Mouse (Mus musculus): ENCODE results near the gene Zbtb42. TPM values are rescaled to one million over a fixed set of nuclear protein-coding genes. Genes with fewer than 3 reads are reported as not detected.

Gene Zbtb42
- polyA plus RNA-seq, 1 experiment from 2014 or later: 6.4 TPM

DNA sequence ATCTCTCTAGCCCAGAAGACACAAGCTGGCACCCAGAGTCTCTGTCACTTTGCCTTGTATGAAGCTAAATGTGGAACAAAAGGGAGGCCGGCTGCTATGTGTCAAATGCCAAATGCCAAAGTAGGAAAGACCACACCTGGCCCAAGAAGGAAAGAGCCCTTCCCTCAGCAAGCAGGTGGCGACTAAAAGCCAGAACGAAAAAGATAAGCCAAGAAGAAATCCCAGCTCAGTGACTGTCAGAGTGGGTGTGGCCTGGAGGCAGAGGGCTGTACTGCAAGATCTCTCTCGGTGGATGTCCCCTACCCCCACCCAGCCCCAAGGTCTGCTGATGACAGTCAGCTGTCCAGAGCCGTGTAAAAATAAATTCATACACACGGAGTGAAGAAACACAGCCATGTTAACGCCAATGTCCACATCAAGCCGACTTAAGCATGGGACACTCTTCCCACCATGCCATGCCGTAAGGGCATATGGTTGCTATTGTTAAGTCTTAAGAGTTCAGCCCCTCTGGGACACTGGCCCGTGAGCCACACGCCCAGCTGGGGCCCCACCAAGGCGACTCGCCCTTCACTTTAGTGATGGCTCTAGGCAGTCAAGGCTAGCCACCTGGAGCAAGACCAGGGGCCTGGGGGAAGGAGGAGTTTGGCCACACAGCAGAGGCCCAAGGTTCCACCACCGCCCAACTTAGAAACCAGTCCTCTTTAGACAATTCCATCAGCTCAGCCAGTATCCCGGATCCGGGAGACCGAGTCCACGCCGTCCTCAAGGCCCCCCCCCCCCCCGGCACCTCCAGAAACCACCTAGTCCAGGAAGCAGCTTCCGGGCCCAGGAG lies 5.7 kb upstream of the Zbtb42 start:
- ATAC-seq (ENCODE audit: insufficient number of reproducible peaks, low FRiP score): peak; percentile 37
- Histone ChIP-seq H3K4me3 (peak overlapping the region; percentile 87), H3K27ac (ENCODE audit: poor library complexity, severe bottlenecking) (peak overlapping the region; percentile 99), H3K4me1 (replicated peaks) (peaks cover 74% of the 10 kb centered on the region), H3K36me3 (peaks cover 38% of the 10 kb centered on the region), H3K4me2 (peak overlapping the region; percentile 80), H3K27me3 (replicated peaks) (no peaks in the 10 kb centered on the region), H3K9me3 (replicated peaks) (no peaks in the 10 kb centered on the region), H3K9ac (peak overlapping the region; percentile 100)
- WGBS: 2% methylated on average over 21 of the region's 21 CpGs

DNA sequence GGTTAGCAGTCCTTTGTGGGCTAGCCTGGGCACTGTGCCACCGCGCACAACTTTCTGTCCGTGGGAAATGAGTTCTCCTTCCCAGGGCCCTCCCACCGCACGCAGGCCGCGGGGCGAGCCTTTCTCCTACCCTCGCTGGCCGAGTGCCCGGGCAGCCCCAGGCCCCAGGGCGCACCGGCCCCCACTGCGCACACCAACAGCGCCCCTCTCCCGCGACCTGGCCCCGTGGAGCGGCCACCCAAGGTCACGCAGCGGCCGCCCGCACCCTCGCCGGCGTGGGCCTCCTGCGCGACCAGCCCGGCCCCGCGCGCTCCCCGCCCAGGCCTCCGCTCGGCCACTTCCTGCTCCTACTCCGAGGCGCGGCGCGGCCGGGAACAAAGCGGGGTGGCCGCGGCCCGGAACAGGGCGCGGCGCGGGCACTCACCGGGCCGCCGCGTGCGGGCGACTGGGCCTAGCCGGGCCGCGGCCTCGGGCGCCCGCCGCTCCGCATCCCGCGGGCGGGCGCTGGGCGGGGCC lies 5.0 kb upstream of the Zbtb42 start:
- Histone ChIP-seq H3K27me3 (replicated peaks) (no peaks in the 10 kb centered on the region), H3K4me2 (peak overlapping the region; percentile 80), H3K9ac (peak overlapping the region; percentile 100), H3K4me1 (replicated peaks) (peaks cover 72% of the 10 kb centered on the region), H3K27ac (ENCODE audit: poor library complexity, severe bottlenecking) (peak overlapping the region; percentile 99), H3K4me3 (peak overlapping the region; percentile 87), H3K9me3 (replicated peaks) (no peaks in the 10 kb centered on the region), H3K36me3 (peaks cover 31% of the 10 kb centered on the region)
- 3% methylated on average over 68 of the region's 68 CpGs for WGBS
- peak; percentile 10; the same call in 1 of the 2 replicates for ATAC-seq (ENCODE audit: insufficient number of reproducible peaks, low FRiP score)

DNA sequence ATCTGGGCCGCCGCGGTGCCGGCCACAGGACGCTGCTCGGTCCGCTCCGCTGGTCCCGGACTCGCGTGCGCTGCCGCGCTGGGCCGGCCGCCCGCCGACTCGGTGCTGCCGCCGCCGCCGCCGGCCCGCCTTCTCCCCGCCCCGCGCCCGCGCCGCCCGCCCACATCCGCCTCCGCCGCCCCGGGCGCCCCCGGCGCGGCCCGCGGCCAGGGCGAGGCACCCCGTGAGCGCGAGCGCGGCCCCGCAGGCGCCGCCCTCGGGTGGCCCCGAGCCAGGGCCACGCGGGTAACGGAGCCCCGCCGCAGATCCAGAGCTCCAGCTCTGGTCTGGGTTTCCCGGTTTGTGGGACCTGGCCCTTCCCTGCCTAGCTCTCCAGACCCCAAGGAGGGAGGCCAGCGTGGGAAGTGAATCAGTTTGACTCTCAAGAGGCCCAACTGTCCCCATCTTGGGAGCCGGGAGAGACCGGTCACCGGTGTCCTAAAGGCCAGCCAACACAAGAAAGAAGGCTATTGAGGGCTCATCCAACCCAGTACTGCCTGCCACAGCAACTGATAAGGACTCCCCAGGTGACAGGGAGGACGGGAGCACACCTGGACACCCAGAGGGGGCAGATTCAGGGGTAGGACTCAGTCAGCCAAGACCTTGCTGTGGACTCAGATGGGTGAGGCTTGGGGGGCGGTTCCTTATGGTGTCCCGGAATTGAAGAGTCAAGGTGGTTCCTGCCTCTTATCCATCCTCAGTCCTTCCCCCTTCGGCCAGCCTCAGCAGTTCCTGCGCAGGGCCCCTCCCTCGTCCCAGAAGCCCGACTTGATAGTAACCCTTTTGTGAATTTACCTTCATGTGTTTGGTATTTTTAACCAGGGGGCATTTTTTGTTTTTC lies 4.3 kb upstream of the Zbtb42 start, which contains the start of gene Akt1:
TSS of gene Akt1 (minus strand) at position 753 of the 880 bp plus-strand sequence.
- peaks cover 65% of the 10 kb centered on the region for H3K4me1 ChIP-seq (replicated peaks)
- 15% methylated on average over 69 of the region's 70 CpGs for WGBS
- peak; percentile 59 for ATAC-seq (ENCODE audit: insufficient number of reproducible peaks, low FRiP score)

DNA sequence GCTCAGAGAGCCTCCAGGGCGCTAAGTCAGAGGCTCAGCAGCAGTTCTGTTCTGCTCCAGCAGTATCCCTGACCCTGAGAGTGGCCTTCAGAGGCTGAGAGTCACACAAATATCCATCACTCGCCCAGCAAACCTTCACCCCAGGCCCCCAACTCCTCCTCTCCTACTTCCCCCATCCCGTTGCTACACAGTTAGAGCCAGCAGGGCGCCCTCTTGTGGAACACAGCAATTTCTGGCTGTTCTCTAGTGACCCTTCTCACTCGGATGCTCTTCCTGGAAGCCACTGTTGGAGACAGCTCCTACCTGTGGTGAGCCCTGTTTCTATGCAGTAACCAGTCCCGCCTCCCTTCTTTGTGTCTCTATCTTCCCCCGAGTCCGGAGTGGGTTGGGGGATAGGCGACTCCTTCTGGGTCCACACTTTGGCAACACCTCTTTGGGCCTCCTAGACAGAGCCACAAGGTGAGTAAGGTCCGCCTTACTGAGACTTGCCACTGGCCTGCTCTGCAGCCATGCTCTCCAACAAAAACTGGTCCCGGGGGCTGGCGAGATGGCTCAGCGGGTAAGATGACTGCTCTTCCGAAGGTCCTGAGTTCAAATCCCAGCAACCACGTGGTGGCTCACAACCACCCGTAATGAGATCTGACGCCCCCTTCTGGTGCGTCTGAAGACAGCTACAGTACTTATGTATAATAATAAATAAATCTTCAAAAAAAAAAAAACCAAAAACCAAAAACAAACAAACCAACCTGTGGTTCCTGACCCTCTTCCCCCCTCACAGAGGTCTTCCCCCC lies 3.2 kb upstream of the Zbtb42 start:
- H3K4me2 ChIP-seq: peak overlapping the region; percentile 80
- H3K9me3 ChIP-seq (replicated peaks): no peaks in the 10 kb centered on the region
- H3K27me3 ChIP-seq (replicated peaks): peaks cover 14% of the 10 kb centered on the region
- peaks cover 60% of the 10 kb centered on the region for H3K4me1 ChIP-seq (replicated peaks)
- peaks cover 17% of the 10 kb centered on the region for H3K36me3 ChIP-seq
- ATAC-seq (ENCODE audit: insufficient number of reproducible peaks, low FRiP score): peak; percentile 36; the same call in 1 of the 2 replicates
- peak overlapping the region; percentile 100 for H3K9ac ChIP-seq
- 13% methylated on average over 18 of the region's 18 CpGs for WGBS
- H3K4me3 ChIP-seq: peak overlapping the region; percentile 87
- peak overlapping the region; percentile 99 for H3K27ac ChIP-seq (ENCODE audit: poor library complexity, severe bottlenecking)

More for the DNA sequence above, 4.3 kb upstream of the Zbtb42 start, which contains the start of gene Akt1:
- H3K4me3 ChIP-seq: peak within 1 kb of the TSS; percentile 87
- H3K27ac ChIP-seq (ENCODE audit: poor library complexity, severe bottlenecking): peak within 1 kb of the TSS; percentile 99
- peak within 1 kb of the TSS; percentile 80 for H3K4me2 ChIP-seq
- H3K36me3 ChIP-seq: peaks cover 24% of the 10 kb centered on the region
- no peaks in the 10 kb centered on the region for H3K9me3 ChIP-seq (replicated peaks)
- peak within 1 kb of the TSS; percentile 100 for H3K9ac ChIP-seq
- H3K27me3 ChIP-seq (replicated peaks): peaks cover 3% of the 10 kb centered on the region; the same call in 1 of the 2 replicates

DNA sequence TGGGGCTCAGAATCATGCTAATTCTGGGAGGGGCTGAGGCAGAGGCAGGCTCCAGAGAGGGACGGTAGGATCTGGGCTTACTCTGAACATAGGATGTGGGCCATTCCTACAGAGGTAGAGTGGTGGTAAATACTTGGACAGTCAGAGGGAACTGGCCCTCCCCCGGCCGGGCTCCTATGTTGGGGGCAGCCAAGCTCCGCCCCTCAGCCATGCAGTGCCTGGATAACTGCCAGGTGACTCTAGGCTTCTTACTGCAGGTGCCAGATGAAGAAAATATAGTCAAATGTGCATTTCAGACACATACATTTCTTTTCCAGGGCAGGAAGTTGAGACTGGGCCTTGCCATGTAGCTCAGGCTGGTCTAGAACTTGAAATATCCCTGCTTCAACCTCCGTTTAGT lies 1.6 kb upstream of the Zbtb42 start:
- peaks cover 30% of the 10 kb centered on the region for H3K27me3 ChIP-seq (replicated peaks)
- no peak for ATAC-seq (ENCODE audit: insufficient number of reproducible peaks, low FRiP score)
- H3K9ac ChIP-seq: no peak overlapping the region
- H3K4me1 ChIP-seq (replicated peaks): peaks cover 43% of the 10 kb centered on the region
- no peak overlapping the region for H3K27ac ChIP-seq (ENCODE audit: poor library complexity, severe bottlenecking)
- WGBS: 54% methylated on average over 5 of the region's 5 CpGs
- no peak overlapping the region for H3K4me2 ChIP-seq
- H3K36me3 ChIP-seq: peaks cover 9% of the 10 kb centered on the region; the same call in 1 of the 2 replicates
- no peak overlapping the region for H3K4me3 ChIP-seq
- H3K9me3 ChIP-seq (replicated peaks): no peaks in the 10 kb centered on the region

DNA sequence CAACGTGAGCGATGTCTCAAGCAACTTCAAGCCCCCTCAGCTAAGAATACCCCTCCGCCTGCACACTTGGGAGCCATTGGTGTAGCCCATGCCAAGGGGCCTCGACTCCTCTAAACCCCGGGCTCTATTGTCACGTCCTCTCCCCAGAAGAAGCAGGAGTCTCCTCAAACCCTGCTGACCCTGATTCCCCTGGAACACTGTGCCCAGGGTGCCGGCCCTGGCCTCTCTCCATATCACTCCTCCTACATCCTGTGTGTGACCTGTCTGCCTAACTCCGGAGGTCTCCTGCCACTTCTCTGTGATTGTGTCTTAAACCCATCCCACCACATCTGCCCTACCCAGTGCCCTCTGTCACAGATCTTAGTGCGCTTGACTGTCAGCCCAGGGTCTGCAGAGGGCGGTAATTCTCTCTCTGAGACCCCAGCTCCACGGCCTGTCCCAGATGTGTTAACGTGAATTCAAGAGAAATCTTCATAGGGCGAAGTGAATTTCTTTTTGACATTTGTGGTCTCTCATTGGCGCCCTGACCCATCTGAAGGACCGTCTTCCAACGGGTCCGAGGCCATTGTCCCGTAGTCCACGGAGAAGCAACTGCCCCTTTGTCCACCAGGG lies 579 bp upstream of the Zbtb42 start:
- WGBS: 21% methylated on average over 19 of the region's 19 CpGs
- no peaks in the 10 kb centered on the region for H3K9me3 ChIP-seq (replicated peaks)
- peak overlapping the region; percentile 76 for H3K9ac ChIP-seq
- H3K4me3 ChIP-seq: peak overlapping the region; percentile 80
- H3K36me3 ChIP-seq: peaks cover 9% of the 10 kb centered on the region; the same call in 1 of the 2 replicates
- peak overlapping the region; percentile 95 for H3K4me2 ChIP-seq
- H3K27ac ChIP-seq (ENCODE audit: poor library complexity, severe bottlenecking): peak overlapping the region; percentile 73; the same call in 1 of the 2 replicates
- ATAC-seq (ENCODE audit: insufficient number of reproducible peaks, low FRiP score): no peak
- H3K4me1 ChIP-seq (replicated peaks): peaks cover 34% of the 10 kb centered on the region
- H3K27me3 ChIP-seq (replicated peaks): peaks cover 37% of the 10 kb centered on the region

DNA sequence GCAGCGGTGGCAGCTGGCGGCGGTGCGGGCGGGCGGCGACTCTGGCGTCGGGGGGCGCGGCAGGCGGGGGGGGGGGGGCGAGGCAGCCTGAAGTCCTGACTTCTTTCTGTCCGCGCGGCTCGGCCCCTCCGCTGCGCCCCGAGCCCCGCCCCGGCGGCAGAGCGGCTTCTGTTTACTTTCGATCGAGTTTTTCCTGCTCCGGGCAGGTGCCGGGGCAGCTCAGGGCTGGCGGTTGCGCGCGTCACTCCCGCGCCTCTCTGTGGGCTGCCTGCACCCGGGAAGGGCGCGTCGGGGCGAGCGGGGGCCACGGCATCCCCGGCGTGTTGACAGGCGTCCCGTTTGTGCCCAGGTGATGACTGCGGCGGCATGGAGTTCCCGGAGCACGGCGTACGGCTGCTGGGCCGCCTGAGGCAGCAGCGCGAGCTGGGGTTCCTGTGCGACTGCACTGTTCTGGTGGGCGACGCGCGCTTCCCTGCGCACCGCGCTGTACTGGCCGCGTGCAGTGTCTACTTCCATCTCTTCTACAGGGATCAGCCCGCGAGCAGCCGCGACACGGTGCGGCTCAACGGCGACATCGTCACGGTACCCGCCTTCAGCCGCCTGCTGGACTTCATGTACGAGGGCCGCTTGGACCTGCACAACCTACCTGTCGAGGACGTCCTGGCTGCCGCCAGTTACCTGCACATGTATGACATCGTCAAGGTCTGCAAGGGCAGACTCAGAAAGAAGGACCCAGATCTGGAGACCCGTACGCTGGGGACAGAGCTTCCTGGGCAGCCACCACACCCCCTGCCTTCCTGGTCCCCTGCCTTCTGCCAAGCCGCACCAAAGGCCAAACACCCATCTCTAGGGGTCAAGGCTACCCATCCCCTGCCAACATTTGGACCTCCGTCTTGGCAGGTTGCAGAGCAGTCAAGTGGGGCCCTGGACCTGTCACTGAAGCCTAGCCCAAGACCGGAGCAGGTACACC lies 684 bp downstream of the Zbtb42 start:
- H3K4me2 ChIP-seq: peak overlapping the region; percentile 95
- 4% methylated on average over 80 of the region's 87 CpGs for WGBS
- peaks cover 41% of the 10 kb centered on the region for H3K27me3 ChIP-seq (replicated peaks)
- peak overlapping the region; percentile 73 for H3K27ac ChIP-seq (ENCODE audit: poor library complexity, severe bottlenecking)
- peak overlapping the region; percentile 76 for H3K9ac ChIP-seq
- H3K4me1 ChIP-seq (replicated peaks): peaks cover 34% of the 10 kb centered on the region
- peak; percentile 16; the same call in 1 of the 2 replicates for ATAC-seq (ENCODE audit: insufficient number of reproducible peaks, low FRiP score)
- no peaks in the 10 kb centered on the region for H3K9me3 ChIP-seq (replicated peaks)
- H3K36me3 ChIP-seq: peaks cover 9% of the 10 kb centered on the region; the same call in 1 of the 2 replicates
- H3K4me3 ChIP-seq: peak overlapping the region; percentile 80

DNA sequence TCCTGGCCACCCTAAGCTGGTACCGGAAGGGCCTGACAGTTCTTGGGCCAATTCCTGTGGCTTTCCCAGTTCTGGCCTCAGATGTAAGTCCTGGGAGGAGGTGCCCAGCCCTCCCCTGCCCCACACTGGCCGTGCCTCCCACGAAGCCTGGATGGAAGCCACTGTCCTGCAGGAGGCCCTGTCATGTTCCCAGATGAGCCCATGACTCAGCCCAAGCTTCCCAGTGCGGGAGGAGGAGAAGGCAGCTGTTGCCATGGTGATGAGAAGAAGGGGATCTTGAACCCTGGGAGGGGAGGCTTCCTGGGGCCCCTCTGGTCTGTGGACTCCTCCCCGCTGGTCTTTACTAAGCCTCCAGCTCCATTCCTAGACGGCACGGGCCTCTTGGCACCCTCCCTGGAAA lies 4.7 kb downstream of the Zbtb42 start:
- ATAC-seq (ENCODE audit: insufficient number of reproducible peaks, low FRiP score): no peak
- no peak overlapping the region for H3K4me3 ChIP-seq
- WGBS: 53% methylated on average over 7 of the region's 7 CpGs
- peaks cover 16% of the 10 kb centered on the region for H3K36me3 ChIP-seq
- no peak overlapping the region for H3K27ac ChIP-seq (ENCODE audit: poor library complexity, severe bottlenecking)
- H3K4me1 ChIP-seq (replicated peaks): peaks cover 6% of the 10 kb centered on the region; the same call in 1 of the 2 replicates
- H3K9ac ChIP-seq: no peak overlapping the region
- no peak overlapping the region for H3K4me2 ChIP-seq
- peaks cover 41% of the 10 kb centered on the region for H3K27me3 ChIP-seq (replicated peaks)
- H3K9me3 ChIP-seq (replicated peaks): no peaks in the 10 kb centered on the region

DNA sequence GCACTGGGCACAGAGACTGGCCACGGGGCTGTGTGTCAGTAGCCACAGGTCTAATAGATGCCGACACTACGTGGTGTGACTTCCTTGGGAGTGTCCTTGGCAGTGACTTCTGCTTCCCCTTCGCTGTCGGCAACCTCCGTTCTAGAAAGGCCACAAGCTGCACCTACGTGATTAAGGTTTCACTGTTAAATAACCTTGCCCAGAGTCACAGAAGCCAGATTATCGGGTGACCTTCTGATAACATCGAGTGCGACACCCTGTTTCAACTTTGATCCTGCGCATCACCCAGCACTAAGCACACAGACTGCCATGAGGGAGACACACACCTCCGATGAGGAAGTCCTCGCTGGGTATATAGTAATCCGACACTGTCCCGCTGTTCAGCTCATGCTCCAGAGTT lies 9.8 kb downstream of the Zbtb42 start:
- 53% methylated on average over 15 of the region's 15 CpGs for WGBS
- Histone ChIP-seq H3K4me1 (replicated peaks) (peaks cover 9% of the 10 kb centered on the region), H3K36me3 (peaks cover 7% of the 10 kb centered on the region; the same call in 1 of the 2 replicates), H3K9ac (no peak overlapping the region), H3K27me3 (replicated peaks) (no peaks in the 10 kb centered on the region; the same call in 1 of the 2 replicates), H3K4me2 (no peak overlapping the region), H3K9me3 (replicated peaks) (no peaks in the 10 kb centered on the region), H3K27ac (ENCODE audit: poor library complexity, severe bottlenecking) (no peak overlapping the region), H3K4me3 (no peak overlapping the region)
- ATAC-seq (ENCODE audit: insufficient number of reproducible peaks, low FRiP score): no peak
